Mouse (Mus musculus) heart, postnatal 0 days (tissue): ENCODE data around the gene Eid1. TPM values are rescaled to one million over a fixed set of nuclear protein-coding genes. Genes with fewer than 3 reads are reported as not detected.

Source experiments
- ATAC-seq: fragments of 200-750 bp; cut with Nextera tagmentation; 2 replicates; pipeline ENCODE4 v1.8.0; 2017; ENCODE audit warnings: low read depth, moderate number of reproducible peaks, moderate library complexity; ENCODE audit not compliant: insufficient read depth
- DNase-seq: peaks from one replicate; pipeline ENCODE4 v3.0.0-alpha.2; 2016; ENCODE audit warnings: low spot score
- H3K27ac ChIP-seq: fragments of 300-500 bp; sonication (generic); 2 replicates; pipeline ENCODE4 v1.5.1; 2014; ENCODE audit warnings: low read depth, mild to moderate bottlenecking
- H3K27me3 ChIP-seq: fragments of 300-500 bp; sonication (generic); 2 replicates; pipeline ENCODE4 v1.6.1; 2014; ENCODE audit warnings: low read length, mixed read lengths; ENCODE audit not compliant: control insufficient read depth, insufficient read depth
- H3K36me3 ChIP-seq: fragments of 300-500 bp; sonication (generic); replicated peaks from 2 replicates; pipeline ENCODE4 v1.6.1; 2014; ENCODE audit warnings: low read length, mixed read lengths; ENCODE audit not compliant: control insufficient read depth, insufficient read depth
- H3K4me1 ChIP-seq: fragments of 300-500 bp; sonication (generic); 2 replicates; pipeline ENCODE4 v1.6.1; 2014; ENCODE audit warnings: antibody characterized with exemption; ENCODE audit not compliant: control insufficient read depth, insufficient read depth
- H3K4me2 ChIP-seq: fragments of 300-500 bp; sonication (generic); 2 replicates; pipeline ENCODE4 v1.6.1; 2014; ENCODE audit warnings: low read depth, mild to moderate bottlenecking, low read length, moderate library complexity
- H3K4me3 ChIP-seq: fragments of 300-500 bp; sonication (generic); 2 replicates; pipeline ENCODE4 v1.5.1; 2014; ENCODE audit warnings: low read depth, low read length
- H3K9ac ChIP-seq: fragments of 300-500 bp; sonication (generic); replicated peaks from 2 replicates; pipeline ENCODE4 v1.6.1; 2014; ENCODE audit warnings: low read depth, low read length, mixed read lengths
- H3K9me3 ChIP-seq: fragments of 300-500 bp; sonication (generic); replicated peaks from 2 replicates; pipeline ENCODE4 v1.6.1; 2016; ENCODE audit warnings: low read length; ENCODE audit not compliant: control insufficient read depth
- CTCF ChIP-seq: IDR thresholded peaks from 2 replicates; pipeline ENCODE4 v1.5.1; 2016; ENCODE audit warnings: antibody characterized with exemption, control low read depth, low read depth
- EP300 ChIP-seq: IDR thresholded peaks from 2 replicates; pipeline ENCODE4 v1.6.1; 2016; ENCODE audit warnings: antibody characterized with exemption, low read depth
- WGBS: fragments of 180-500 bp; shearing (Covaris S2); extraction: QIAGEN DNeasy Blood & Tissue Kit; methylation state at CpG from one replicate; pipeline ENCODE4 v1.1.7; 2014; 5-methylcytosine and 5-hydroxymethylcytosine counted together
- polyA plus RNA-seq: library from polyadenylated mRNA; unstranded; fragments of >200 nt; fragmentation: Nextera tagmentation; extraction: Ambion mirVana; gene quantifications from 2 replicates; pipeline ENCODE4 v1.2.1, GENCODE M21; 2015
- total RNA-seq: library from RNA; depleted of rRNA; stranded (reverse); fragments of >200 nt; gene quantifications from 2 replicates; pipeline ENCODE4 v1.2.3, GENCODE M21; 2014; ENCODE audit warnings: low replicate concordance

Gene Eid1
- total and polyA plus RNA-seq, 2 experiments from 2014 or later: 70.4 to 80.7 TPM

GRCm38 (mm10) chr2:125667721-125668120, 5.2 kb upstream of the Eid1 start:
- no peaks in the 10 kb centered on the region for H3K9me3 ChIP-seq
- 74% methylated on average over 7 of the region's 7 CpGs for WGBS
- TF ChIP-seq EP300: no peak
- no peak for DNase-seq
- H3K9ac ChIP-seq: no peak overlapping the region
- no peaks in the 10 kb centered on the region for H3K36me3 ChIP-seq
- no peaks in the 10 kb centered on the region; the same call in 1 of the 2 replicates for H3K4me1 ChIP-seq
- no peak overlapping the region for H3K4me3 ChIP-seq
- no peak for ATAC-seq
- no peak overlapping the region for H3K27ac ChIP-seq
- no peak overlapping the region for H3K4me2 ChIP-seq
- no peaks in the 10 kb centered on the region for H3K27me3 ChIP-seq

DNA sequence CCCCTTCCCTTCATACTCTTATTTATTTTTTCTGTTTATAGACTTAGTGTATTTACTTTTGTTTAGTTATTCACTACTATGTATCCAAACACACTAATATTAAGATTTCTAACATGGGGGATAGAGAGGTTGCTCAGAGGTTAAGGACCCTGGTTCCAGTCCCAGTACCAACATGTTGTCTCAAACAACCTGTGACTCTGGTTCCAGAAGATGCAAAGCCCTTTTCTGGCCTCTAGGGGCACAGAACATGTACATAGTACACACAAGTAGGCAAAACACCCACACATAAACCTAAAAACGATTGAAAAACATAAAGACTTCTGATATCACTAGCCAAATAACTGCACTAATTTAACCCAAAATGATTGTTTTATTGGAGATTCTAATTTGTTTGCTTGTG, 2.0 kb upstream of the Eid1 start:
- no peaks in the 10 kb centered on the region for H3K9me3 ChIP-seq
- WGBS: 46% methylated on average over 1 of the region's 1 CpGs

GRCm38 (mm10) chr2:125672568-125672956, 333 bp upstream of the Eid1 start:
- DNase-seq (no peak), ATAC-seq (no peak)
- Histone ChIP-seq H3K4me1 (peaks cover 4% of the 10 kb centered on the region; the same call in 1 of the 2 replicates), H3K27me3 (no peaks in the 10 kb centered on the region), H3K27ac (peak overlapping the region; percentile 86), H3K9me3 (no peaks in the 10 kb centered on the region), H3K9ac (peak overlapping the region; percentile 87), H3K36me3 (no peaks in the 10 kb centered on the region), H3K4me3 (peak overlapping the region; percentile 97), H3K4me2 (peak overlapping the region; percentile 90)
- TF ChIP-seq EP300: no peak
- TF ChIP-seq CTCF: no peak
- 32% methylated on average over 8 of the region's 20 CpGs for WGBS

More for the DNA sequence above, 2.0 kb upstream of the Eid1 start:
- Histone ChIP-seq H3K36me3 (no peaks in the 10 kb centered on the region), H3K27me3 (no peaks in the 10 kb centered on the region), H3K9ac (no peak overlapping the region), H3K4me3 (no peak overlapping the region), H3K4me2 (no peak overlapping the region), H3K4me1 (peaks cover 4% of the 10 kb centered on the region; the same call in 1 of the 2 replicates), H3K27ac (no peak overlapping the region)
- no peak for TF ChIP-seq EP300
- TF ChIP-seq CTCF: peak; percentile 38
- DNase-seq: no peak
- ATAC-seq: no peak

DNA sequence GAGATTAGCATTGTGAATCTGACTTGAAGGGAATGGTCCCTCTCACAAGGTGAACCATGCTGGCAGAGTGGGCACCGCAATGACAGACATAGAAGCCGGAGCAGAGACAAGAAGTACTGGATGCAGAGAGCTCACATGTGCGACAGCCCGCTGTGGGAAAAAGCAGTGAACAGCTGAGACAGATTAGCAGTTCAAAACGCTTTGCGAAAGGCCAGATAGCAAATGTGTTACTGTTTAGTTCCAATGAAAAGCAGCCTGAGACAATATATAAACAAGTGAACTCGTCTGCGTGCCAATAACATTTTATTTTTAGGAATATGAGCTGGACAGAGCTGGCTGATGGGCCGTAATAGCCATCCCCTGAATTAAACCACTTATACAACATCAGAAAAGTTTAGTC, 8.9 kb downstream of the Eid1 start:
- Histone ChIP-seq H3K4me3 (no peak overlapping the region), H3K9ac (no peak overlapping the region), H3K27me3 (no peaks in the 10 kb centered on the region), H3K4me2 (no peak overlapping the region), H3K9me3 (no peaks in the 10 kb centered on the region), H3K36me3 (no peaks in the 10 kb centered on the region), H3K27ac (no peak overlapping the region; the same call in 1 of the 2 replicates), H3K4me1 (no peaks in the 10 kb centered on the region)
- peak; percentile 30; the same call in 1 of the 2 replicates for ATAC-seq
- peak; percentile 16 for DNase-seq
- WGBS: 46% methylated on average over 9 of the region's 9 CpGs
- TF ChIP-seq EP300 (no peak), CTCF (no peak)

- DNase-seq (no peak), ATAC-seq (no peak)
- Histone ChIP-seq H3K9ac (no peak overlapping the region), H3K27ac (no peak overlapping the region), H3K27me3 (no peaks in the 10 kb centered on the region), H3K4me2 (no peak overlapping the region), H3K4me3 (no peak overlapping the region), H3K9me3 (no peaks in the 10 kb centered on the region), H3K36me3 (no peaks in the 10 kb centered on the region), H3K4me1 (no peaks in the 10 kb centered on the region)
- no peak for TF ChIP-seq EP300
- TF ChIP-seq CTCF: no peak
- WGBS: 77% methylated on average over 7 of the region's 7 CpGs
Observed at GRCm38 (mm10) chr2:125683895-125684294, 11.0 kb downstream of the Eid1 start.
